Mouse (Mus musculus) liver, adult 2 months (tissue): ENCODE data around the gene Pde2a.

Experiments
- CTCF ChIP-seq: fragments of 200-500 bp; IDR thresholded peaks from 2 replicates; pipeline ENCODE4 v1.5.1; 2011; ENCODE audit warnings: low read depth, low read length, control low read depth
- POLR2A ChIP-seq: fragments of 200-500 bp; IDR thresholded peaks from 2 replicates; pipeline ENCODE4 v1.6.1; 2011; ENCODE audit warnings: low read length, control low read depth; ENCODE audit not compliant: insufficient read depth; ENCODE audit errors: extremely low read depth

- no peak for TF ChIP-seq CTCF
- TF ChIP-seq POLR2A: no peak
Observed at GRCm38 (mm10) chr7:101393694-101394504, 27.6 kb upstream of the Pde2a start.
